Comparison of ENCODE assay signal across 9 mouse cellular contexts in the genomic region with DNA sequence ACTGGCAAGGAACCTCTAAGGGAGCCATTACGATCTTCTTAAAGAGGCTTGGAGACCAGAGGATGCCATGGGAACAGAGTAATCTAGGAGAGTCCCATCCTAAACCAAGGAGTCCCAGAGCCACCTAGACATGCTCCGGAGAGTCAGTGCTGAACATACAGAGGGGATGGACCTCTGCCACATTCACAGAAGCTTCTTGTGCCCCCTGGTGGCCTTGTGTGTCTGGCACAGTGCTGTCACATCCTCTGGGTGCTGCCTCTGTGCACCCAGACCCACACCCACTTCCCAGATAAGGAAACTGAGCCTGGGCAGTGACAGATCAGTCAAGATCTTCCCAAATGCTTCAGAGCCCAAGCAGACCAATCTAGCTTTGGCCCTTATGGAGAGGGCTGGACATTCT. TPM values are rescaled to one million over a fixed set of nuclear protein-coding genes. Genes with fewer than 3 reads are reported as not detected.
A peak's percentile ranks its signal among the peaks of the same experiment; 100 is the strongest.
DNase-seq lines count a peak whose midpoint lies in the region; TF ChIP-seq lines count a peak whose summit lies in the region.
"Had no signal": no experiment of that assay in that cellular context is flagged by ENCODE, and none has a peak within 500 bp of the region (broad histone marks: within the 10 kb centered on the region; RNA-seq: fewer than 3 reads in every experiment).

No protein-coding gene starts in this region.

- no peak for TF ChIP-seq POLR2A in MEL (IDR thresholded peaks at IDR 0.05; ENCODE audit: control insufficient read depth in 1 of 2, insufficient read depth in 1 of 2, low read depth in 1 of 2, low read length in 2 of 2, poor library complexity in 1 of 2)

- no peaks in the 10 kb centered on the region for H3K9me3 ChIP-seq in MEL (replicated peaks; ENCODE audit: insufficient read depth, low read length)
- H3K9me3 ChIP-seq: midbrain, embryonic 12.5 days had no signal

- H3K9ac ChIP-seq in MEL (ENCODE audit: control insufficient read depth, low read depth, low read length, poor library complexity, severe bottlenecking) = no peak overlapping the region
- H3K9ac ChIP-seq: midbrain, embryonic 12.5 days had no signal

- H3K79me2 ChIP-seq in MEL (ENCODE audit: control insufficient read depth, insufficient read depth, low read length, poor library complexity) = no peaks in the 10 kb centered on the region

- TF ChIP-seq CTCF in MEL (IDR thresholded peaks at IDR 0.05 in 2 of 3, conservative IDR thresholded peaks at IDR 0.05 in 1 of 3; ENCODE audit: control insufficient read depth in 1 of 3, insufficient read depth in 1 of 3, low read depth in 2 of 3, low read length in 3 of 3, poor library complexity in 1 of 3, severe bottlenecking in 1 of 3) = peak; percentile 39 to 69 (median 63)

- no peak overlapping the region for H3K4me3 ChIP-seq in MEL (ENCODE audit: control insufficient read depth in 1 of 2, insufficient read depth in 1 of 2, low read depth in 2 of 2, low read length in 2 of 2)
- H3K4me3 ChIP-seq: midbrain, embryonic 12.5 days had no signal

- TF ChIP-seq RAD21 in MEL (IDR thresholded peaks at IDR 0.05; ENCODE audit: low read depth, low read length) = peak; percentile 46

- peaks cover 0 to 4% of the 10 kb centered on the region in 2 experiments; a peak in 2 of 4 replicates for H3K27me3 ChIP-seq in MEL (ENCODE audit: control insufficient read depth in 1 of 2, insufficient read depth in 2 of 2, low read length in 2 of 2)
- H3K27me3 ChIP-seq: midbrain, embryonic 12.5 days had no signal

- no peak for TF ChIP-seq EP300 in MEL (IDR thresholded peaks at IDR 0.05; ENCODE audit: low read depth in 1 of 2, low read length in 2 of 2)

- no peaks in the 10 kb centered on the region for H3K36me3 ChIP-seq in MEL (ENCODE audit: control insufficient read depth in 1 of 2, insufficient read depth in 2 of 2, low read length in 2 of 2)
- H3K36me3 ChIP-seq: midbrain, embryonic 12.5 days had no signal

- no peaks in the 10 kb centered on the region for H3K4me1 ChIP-seq in MEL (ENCODE audit: control insufficient read depth in 1 of 2, insufficient read depth in 2 of 2, low read length in 2 of 2)

- no peak overlapping the region for H3K27ac ChIP-seq in MEL (ENCODE audit: control insufficient read depth, low read depth, low read length)
- H3K27ac ChIP-seq: midbrain, embryonic 12.5 days had no signal

- peak; percentile 57 to 60 for DNase-seq in kidney, postnatal 25 days
- DNase-seq in kidney, postnatal 14 days = no peak
- DNase-seq in MEL (ENCODE audit: low read depth, low spot score) = peak; percentile 59
- peak; percentile 51 for DNase-seq in embryo, embryonic 10.5 days (ENCODE audit: low spot score)
- peak; percentile 55 for DNase-seq in retina, embryonic 14.5 days (ENCODE audit: low spot score)
- DNase-seq in frontal cortex, postnatal 14 days (ENCODE audit: low spot score in 2 of 2) = no peak
- no peak for DNase-seq in cerebellum, postnatal 4 days (ENCODE audit: low spot score in 2 of 2)

TF ChIP-seq in MEL, 35 proteins besides CTCF, POLR2A, EP300 and RAD21:
- TF ChIP-seq USF1 (IDR thresholded peaks at IDR 0.05; ENCODE audit: low read depth, low read length) (no peak), ZKSCAN1 (IDR thresholded peaks at IDR 0.05; ENCODE audit: low read depth, low read length) (no peak), CHD2 (IDR thresholded peaks at IDR 0.05; ENCODE audit: low read length) (no peak), SMC3 (IDR thresholded peaks at IDR 0.05; ENCODE audit: low read depth, low read length) (peak; percentile 69), RCOR1 (IDR thresholded peaks at IDR 0.05; ENCODE audit: low read depth, low read length) (no peak)

RNA-seq across cellular contexts. Expression of gene Bsnd, which starts 1.6 kb away (rescaled TPM):
- total RNA-seq in MEL (2012; rRNA removed) = 0.04 TPM in 1 of 2 replicates, not detected in the other
- polyA plus RNA-seq in MEL (2012; ENCODE audit: insufficient read depth in 1 of 2, insufficient read length in 2 of 2, low read depth in 1 of 2, low replicate concordance in 2 of 2, missing spikeins in 1 of 2) = not detected
- polyA plus RNA-seq: intestine, embryonic 14.5 days; midbrain, embryonic 12.5 days had no signal

RNA-seq across cellular contexts. Expression of gene Pcsk9, which starts 29.5 kb away (rescaled TPM):
- 96.0 and 106 TPM in 2 replicates for total RNA-seq in MEL (2012; rRNA removed)
- 100 to 1,000 TPM in 1 of 2 experiments, not detected in 1; 107 TPM for polyA plus RNA-seq in MEL (2012; ENCODE audit: insufficient read depth in 1 of 2, insufficient read length in 2 of 2, low read depth in 1 of 2, low replicate concordance in 2 of 2, missing spikeins in 1 of 2)

Comparison
In these comparisons a context has a peak if more than half of its experiments do, and no peak if none do; other contexts are left out.
1. DNase-seq: peak in kidney, postnatal 25 days (2 of 2), MEL (single experiment), embryo, embryonic 10.5 days (single experiment) and retina, embryonic 14.5 days (single experiment); none in kidney, postnatal 14 days (single experiment), frontal cortex, postnatal 14 days (0 of 2) and cerebellum, postnatal 4 days (0 of 2).